Mouse (Mus musculus) liver, adult 2 months (tissue): ENCODE results near the gene Rnf224. TPM values are rescaled to one million over a fixed set of nuclear protein-coding genes. Genes with fewer than 3 reads are reported as not detected.
A peak's percentile ranks its signal among the peaks of the same experiment; 100 is the strongest.

Source experiments
- DNase-seq: peaks from one replicate; pipeline ENCODE4 v3.0.0-alpha.2; 2011; ENCODE audit warnings: low read depth, low spot score; ENCODE audit errors: extremely low read depth
- H3K27ac ChIP-seq: fragments of 200-500 bp; replicated peaks from 2 replicates; pipeline ENCODE4 v1.5.1; 2012; ENCODE audit warnings: low read depth, mild to moderate bottlenecking, control low read depth, inconsistent platforms, low read length; ENCODE audit not compliant: insufficient read depth
- H3K27me3 ChIP-seq: fragments of 200-500 bp; 2 replicates; pipeline ENCODE4 v1.6.1; 2012; ENCODE audit warnings: mild to moderate bottlenecking, moderate library complexity, low read length, inconsistent platforms; ENCODE audit not compliant: control insufficient read depth, insufficient read depth
- H3K36me3 ChIP-seq: fragments of 200-500 bp; 2 replicates; pipeline ENCODE4 v1.6.1; 2012; ENCODE audit warnings: low read length, inconsistent platforms; ENCODE audit not compliant: control insufficient read depth, insufficient read depth
- H3K4me1 ChIP-seq: fragments of 200-500 bp; 2 replicates; pipeline ENCODE4 v1.6.1; 2011; ENCODE audit warnings: low read length; ENCODE audit not compliant: control insufficient read depth, insufficient read depth
- H3K4me3 ChIP-seq: fragments of 200-500 bp; 2 replicates; pipeline ENCODE4 v1.5.1; 2011; ENCODE audit warnings: low read depth, mild to moderate bottlenecking, control low read depth, low read length, moderate library complexity; ENCODE audit not compliant: insufficient read depth
- H3K79me2 ChIP-seq: fragments of 200-500 bp; 2 replicates; pipeline ENCODE4 v1.6.1; 2012; ENCODE audit warnings: inconsistent platforms, mild to moderate bottlenecking, low read length, moderate library complexity; ENCODE audit not compliant: control insufficient read depth, insufficient read depth
- H3K9ac ChIP-seq: fragments of 200-500 bp; 2 replicates; pipeline ENCODE4 v1.6.1; 2012; ENCODE audit warnings: low read depth, mild to moderate bottlenecking, control low read depth, inconsistent platforms, low read length
- CTCF ChIP-seq: fragments of 200-500 bp; IDR thresholded peaks from 2 replicates; pipeline ENCODE4 v1.5.1; 2011; ENCODE audit warnings: low read depth, low read length, control low read depth
- POLR2A ChIP-seq: fragments of 200-500 bp; IDR thresholded peaks from 2 replicates; pipeline ENCODE4 v1.6.1; 2011; ENCODE audit warnings: low read length, control low read depth; ENCODE audit not compliant: insufficient read depth; ENCODE audit errors: extremely low read depth
- WGBS: fragments of 180-500 bp; shearing (Covaris S2); methylation state at CpG from one replicate; pipeline ENCODE4 v1.1.7; 2018; 5-methylcytosine and 5-hydroxymethylcytosine counted together
- polyA plus RNA-seq: library from polyadenylated mRNA; depleted of rRNA; stranded (reverse); fragments of >200 nt; gene quantifications from 2 replicates; pipeline ENCODE4 v1.2.3, GENCODE M21; 2012
- total RNA-seq: library from RNA; depleted of rRNA; stranded (reverse); fragments of >200 nt; gene quantifications from 2 replicates; pipeline ENCODE4 v1.2.3, GENCODE M21; 2014

The Rnf224 gene
- total and polyA plus RNA-seq, 2 experiments, result not detected

- H3K4me3 ChIP-seq, result no peak overlapping the region
- H3K36me3 ChIP-seq, result no peaks in the 10 kb centered on the region
- no peak overlapping the region for H3K27ac ChIP-seq
- H3K9ac ChIP-seq, result no peak overlapping the region
- H3K79me2 ChIP-seq, result peaks cover 9% of the 10 kb centered on the region; the same call in 1 of the 2 replicates
- H3K27me3 ChIP-seq, result no peaks in the 10 kb centered on the region
- 66% methylated on average over 3 of the region's 3 CpGs for WGBS
- H3K4me1 ChIP-seq, result peaks cover 17% of the 10 kb centered on the region
- peak; percentile 18 for DNase-seq
- no peak for TF ChIP-seq CTCF
- no peak for TF ChIP-seq POLR2A
These were observed 28.3 kb upstream of the Rnf224 start for GRCm38 (mm10) chr2:25264851-25265250.

GRCm38 (mm10) chr2:25264286-25264660 is 27.7 kb upstream of the Rnf224 start:
- peaks cover 9% of the 10 kb centered on the region; the same call in 1 of the 2 replicates for H3K79me2 ChIP-seq
- TF ChIP-seq CTCF (no peak), POLR2A (no peak)
- no peak overlapping the region for H3K9ac ChIP-seq
- peaks cover 17% of the 10 kb centered on the region for H3K4me1 ChIP-seq
- no peaks in the 10 kb centered on the region for H3K36me3 ChIP-seq
- DNase-seq, result no peak
- WGBS, result 85% methylated on average over 5 of the region's 5 CpGs
- H3K27ac ChIP-seq, result no peak overlapping the region
- H3K4me3 ChIP-seq, result no peak overlapping the region
- H3K27me3 ChIP-seq, result no peaks in the 10 kb centered on the region

GRCm38 (mm10) chr2:25263623-25264285 is 27.2 kb upstream of the Rnf224 start:
- Histone ChIP-seq H3K9ac (peak overlapping the region; percentile 78; the same call in 1 of the 2 replicates), H3K27ac (no peak overlapping the region), H3K4me1 (peaks cover 17% of the 10 kb centered on the region), H3K79me2 (peaks cover 9% of the 10 kb centered on the region; the same call in 1 of the 2 replicates), H3K4me3 (peak overlapping the region; percentile 79; the same call in 1 of the 2 replicates), H3K27me3 (no peaks in the 10 kb centered on the region), H3K36me3 (no peaks in the 10 kb centered on the region)
- DNase-seq, result no peak
- TF ChIP-seq POLR2A (no peak), CTCF (no peak)
- 47% methylated on average over 12 of the region's 12 CpGs for WGBS

GRCm38 (mm10) chr2:25262795-25263622 is 26.4 kb upstream of the Rnf224 start:
- peak; percentile 21 for DNase-seq
- H3K9ac ChIP-seq, result peak overlapping the region; percentile 78
- peaks cover 17% of the 10 kb centered on the region for H3K4me1 ChIP-seq
- H3K27me3 ChIP-seq, result no peaks in the 10 kb centered on the region
- H3K79me2 ChIP-seq, result peaks cover 9% of the 10 kb centered on the region; the same call in 1 of the 2 replicates
- peak overlapping the region; percentile 79 for H3K4me3 ChIP-seq
- 0 out of 2 replicates have a peak overlapping the region, but pooled peaks have one; percentile 3 for H3K27ac ChIP-seq
- H3K36me3 ChIP-seq, result no peaks in the 10 kb centered on the region
- TF ChIP-seq POLR2A (no peak), CTCF (no peak)
- WGBS, result under 1% methylated on average over 82 of the region's 82 CpGs

GRCm38 (mm10) chr2:25262291-25262767 is 25.7 kb upstream of the Rnf224 start, which contains the start of gene Tprn:
Tprn (plus strand) TSS chr2:25262618.
- Histone ChIP-seq H3K4me1 (peaks cover 17% of the 10 kb centered on the region), H3K27me3 (no peaks in the 10 kb centered on the region), H3K36me3 (no peaks in the 10 kb centered on the region), H3K79me2 (peaks cover 9% of the 10 kb centered on the region; the same call in 1 of the 2 replicates), H3K27ac (peak within 1 kb of the TSS; percentile 49), H3K9ac (peak within 1 kb of the TSS; percentile 78), H3K4me3 (peak within 1 kb of the TSS; percentile 79)
- peak; percentile 72; the same call in 1 of the 2 replicates for TF ChIP-seq POLR2A
- TF ChIP-seq CTCF, result no peak
- under 1% methylated on average over 39 of the region's 39 CpGs for WGBS
- DNase-seq, result peak; percentile 97
